Mouse (Mus musculus): ENCODE results near the gene Sema4d.

The Sema4d gene

GRCm38 (mm10) chr13:51778351-51778982 lies 15.1 kb downstream of the Sema4d start:
- DNase-seq (ENCODE audit: low spot score) = no peak

GRCm38 (mm10) chr13:51777738-51778274 lies 15.7 kb downstream of the Sema4d start:
- DNase-seq (ENCODE audit: low spot score) = no peak

GRCm38 (mm10) chr13:51777048-51777737 lies 16.4 kb downstream of the Sema4d start:
- peak; percentile 64 for DNase-seq (ENCODE audit: low spot score)

GRCm38 (mm10) chr13:51776160-51776737 lies 17.3 kb downstream of the Sema4d start:
- no peak for DNase-seq (ENCODE audit: low spot score)

GRCm38 (mm10) chr13:51771802-51772206 lies 21.7 kb downstream of the Sema4d start:
- DNase-seq (ENCODE audit: low spot score) = no peak

- no peak for DNase-seq (ENCODE audit: low spot score)
Measured at GRCm38 (mm10) chr13:51770647-51771427, 22.7 kb downstream of the Sema4d start.

- DNase-seq (ENCODE audit: low spot score) = no peak
Measured at GRCm38 (mm10) chr13:51767991-51768761, 25.4 kb downstream of the Sema4d start.

- DNase-seq (ENCODE audit: low spot score) = no peak
Measured at GRCm38 (mm10) chr13:51767513-51767912, 26.0 kb downstream of the Sema4d start.

- DNase-seq (ENCODE audit: low spot score) = no peak
Measured at GRCm38 (mm10) chr13:51766756-51767155, 26.8 kb downstream of the Sema4d start.

GRCm38 (mm10) chr13:51765369-51765768 lies 28.2 kb downstream of the Sema4d start:
- no peak for DNase-seq (ENCODE audit: low spot score)

GRCm38 (mm10) chr13:51763019-51763698 lies 30.4 kb downstream of the Sema4d start:
- no peak for DNase-seq (ENCODE audit: low spot score)

- no peak for DNase-seq (ENCODE audit: low spot score)
Measured at GRCm38 (mm10) chr13:51761186-51761813, 32.2 kb downstream of the Sema4d start.

GRCm38 (mm10) chr13:51759256-51759987 lies 34.1 kb downstream of the Sema4d start:
- DNase-seq (ENCODE audit: low spot score) = no peak

GRCm38 (mm10) chr13:51758428-51758827 lies 35.1 kb downstream of the Sema4d start:
- no peak for DNase-seq (ENCODE audit: low spot score)

- no peak for DNase-seq (ENCODE audit: low spot score)
Measured at GRCm38 (mm10) chr13:51757099-51757498, 36.4 kb downstream of the Sema4d start.

- DNase-seq (ENCODE audit: low spot score) = no peak
Measured at GRCm38 (mm10) chr13:51756563-51756962, 37.0 kb downstream of the Sema4d start.

- DNase-seq (ENCODE audit: low spot score) = no peak
Measured at GRCm38 (mm10) chr13:51756019-51756418, 37.5 kb downstream of the Sema4d start.

- DNase-seq (ENCODE audit: low spot score) = no peak
Measured at GRCm38 (mm10) chr13:51755584-51755983, 38.0 kb downstream of the Sema4d start.

- no peak for DNase-seq (ENCODE audit: low spot score)
Measured at GRCm38 (mm10) chr13:51754559-51755126, 38.9 kb downstream of the Sema4d start.

Data from ovary, postnatal 36 days (tissue).